Mouse (Mus musculus) megakaryocyte-erythroid progenitor cell, adult 5-6 weeks (primary cell): ENCODE data around the gene Vmn1r237. TPM values are rescaled to one million over a fixed set of nuclear protein-coding genes. Genes with fewer than 3 reads are reported as not detected.

Source experiments
- ATAC-seq: replicated peaks from 2 replicates; pipeline ENCODE4 v1.8.0; 2016; ENCODE audit warnings: mild to moderate bottlenecking, inconsistent platforms; ENCODE audit not compliant: severe bottlenecking, poor library complexity, low FRiP score, low TSS enrichment
- total RNA-seq, 2 experiments: library from RNA; stranded (forward) in 1 of 2; stranded (reverse) in 1 of 2; fragments of 200-1000, 215-1000 nt in 1 of 2; fragments of >200 nt in 1 of 2; fragmentation: Nextera tagmentation in 1 of 2; gene quantifications; 2 replicates each; pipeline ENCODE4 v1.2.3; 2014 to 2017

Gene Vmn1r237
- total RNA-seq (2014; fragmentation: Nextera tagmentation) (not detected in 2 replicates), total RNA-seq (2017) (not detected in 2 replicates)

DNA sequence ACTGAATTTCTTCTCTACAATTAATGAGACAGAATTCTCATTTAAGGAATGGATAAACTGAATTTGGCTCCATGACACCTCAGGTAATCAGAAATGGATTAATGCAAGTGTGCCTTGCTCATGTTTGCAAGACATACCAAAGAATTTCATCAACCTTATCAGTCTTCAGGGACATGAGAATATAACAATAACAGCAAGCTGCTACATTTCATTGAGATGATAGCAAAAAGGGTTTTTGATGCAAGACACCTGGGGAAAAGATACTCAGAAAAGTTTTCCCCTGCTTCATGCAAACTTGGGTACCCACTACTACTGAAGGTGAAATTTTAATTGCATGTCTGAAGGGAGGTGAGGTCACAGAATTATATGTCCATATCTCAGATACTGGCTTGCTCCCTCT is at the start of gene Vmn1r237:
Gene Vmn1r237 (plus strand): TSS at position 301 of the 400 bp plus-strand sequence.
- ATAC-seq = no peak

DNA sequence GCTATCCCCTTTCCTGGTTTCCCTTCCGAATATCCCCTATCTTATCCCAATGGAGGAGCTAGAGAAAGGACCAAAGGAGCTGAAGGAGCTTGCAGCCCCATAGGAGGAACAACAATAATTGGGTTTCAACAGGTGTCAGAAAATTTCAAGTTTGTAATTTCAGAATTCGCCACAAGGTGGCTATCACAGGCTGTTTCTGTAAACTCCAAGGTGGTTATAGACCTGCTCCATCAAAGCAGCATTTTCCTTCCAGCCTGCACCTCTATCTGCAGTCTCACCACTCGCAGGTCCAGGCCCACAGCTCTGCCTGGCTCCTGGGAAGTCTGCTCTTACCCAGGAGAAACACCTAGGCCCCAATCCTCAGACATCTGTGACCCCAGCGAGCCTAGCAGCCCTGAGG is 39.6 kb upstream of the Vmn1r237 start:
- ATAC-seq = peak; percentile 82

DNA sequence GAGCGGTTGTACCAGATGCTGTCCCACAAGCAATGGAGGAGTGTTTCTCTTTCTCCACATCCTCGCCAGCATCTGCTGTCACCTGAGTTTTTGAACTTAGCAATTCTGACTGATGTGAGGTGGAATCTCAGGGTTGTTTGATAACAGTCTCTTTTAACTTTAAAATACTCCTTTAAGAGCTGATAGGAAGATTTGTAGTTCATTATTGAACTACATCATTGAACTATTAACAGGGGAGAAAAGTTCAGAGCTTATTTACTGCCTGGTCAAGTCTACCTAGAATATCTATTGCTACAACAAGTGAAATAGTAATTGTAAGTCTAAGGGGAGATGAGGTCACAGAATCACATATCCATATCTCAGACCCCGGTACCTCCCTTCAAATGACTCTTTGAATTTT is 29.0 kb upstream of the Vmn1r237 start, which contains the start of gene Vmn1r236:
Gene Vmn1r236 (plus strand): TSS at position 301 of the 400 bp plus-strand sequence.
- no peak for ATAC-seq

DNA sequence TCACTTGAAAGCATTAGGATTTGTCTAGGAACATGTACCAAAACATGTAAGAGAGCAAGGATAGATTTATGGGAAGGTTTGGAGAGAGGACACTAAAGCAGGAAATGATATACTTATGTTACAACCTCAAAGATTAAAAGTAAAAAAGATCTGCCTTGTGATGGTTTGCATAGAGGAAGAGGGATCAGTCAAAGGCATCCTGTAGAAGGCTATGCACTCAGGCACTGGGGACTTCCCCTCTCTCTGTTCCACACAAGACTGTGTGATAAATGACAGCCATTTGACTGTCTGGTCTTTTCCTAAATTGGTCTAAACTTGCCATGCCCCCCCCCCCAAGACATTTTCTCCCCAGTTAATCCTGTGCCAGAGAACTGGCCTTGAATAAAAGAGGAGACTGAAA is 27.3 kb upstream of the Vmn1r237 start:
- no peak for ATAC-seq

DNA sequence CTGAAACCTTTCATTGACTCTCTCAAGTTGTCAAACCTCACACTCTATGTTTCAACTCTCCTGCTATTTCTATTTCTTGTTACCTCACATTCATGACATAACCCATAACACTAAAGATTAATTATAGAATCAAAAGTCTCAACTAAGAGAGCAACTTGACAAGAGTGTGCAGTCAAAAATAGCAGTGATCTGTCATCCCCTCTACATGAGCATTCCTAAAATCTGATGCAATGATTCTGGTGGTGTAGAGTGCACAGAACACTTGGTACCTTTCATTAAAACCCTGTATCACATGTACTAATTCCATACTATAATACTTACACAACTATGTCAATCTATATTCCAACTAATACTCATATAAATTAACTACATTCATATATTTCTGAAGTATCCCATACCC is 22.0 kb upstream of the Vmn1r237 start:
- no peak for ATAC-seq

Other genes starting within 250 kb of the Vmn1r237 start
- not detected in 2 replicates for gene Vmn1r234, start 85.8 kb upstream of the Vmn1r237 start, total RNA-seq (2014; fragmentation: Nextera tagmentation)
- not detected in 2 replicates for gene Vmn1r234, start 85.8 kb upstream of the Vmn1r237 start, total RNA-seq (2017)
- gene Vmn1r235, start 55.5 kb upstream of the Vmn1r237 start, total RNA-seq (2014; fragmentation: Nextera tagmentation) = not detected in 2 replicates
- not detected in 2 replicates for gene Vmn1r235, start 55.5 kb upstream of the Vmn1r237 start, total RNA-seq (2017)
- gene Vmn1r236, start 28.9 kb upstream of the Vmn1r237 start, total RNA-seq (2014; fragmentation: Nextera tagmentation) = not detected in 2 replicates
- not detected in 2 replicates for gene Vmn1r236, start 28.9 kb upstream of the Vmn1r237 start, total RNA-seq (2017)
- 3.8 and 4.5 TPM in 2 replicates for gene Zfp677, start 71.9 kb downstream of the Vmn1r237 start, total RNA-seq (2014; fragmentation: Nextera tagmentation)
- gene Zfp677, start 71.9 kb downstream of the Vmn1r237 start, total RNA-seq (2017) = 9.0 and 11.8 TPM in 2 replicates
- gene Zfp54, start 111.4 kb downstream of the Vmn1r237 start, total RNA-seq (2014; fragmentation: Nextera tagmentation) = 5.4 and 5.7 TPM in 2 replicates
- 4.9 and 6.8 TPM in 2 replicates for gene Zfp54, start 111.4 kb downstream of the Vmn1r237 start, total RNA-seq (2017)
- gene Zfp51, start 138.5 kb downstream of the Vmn1r237 start, total RNA-seq (2014; fragmentation: Nextera tagmentation) = 7.6 and 11.4 TPM in 2 replicates
- gene Zfp51, start 138.5 kb downstream of the Vmn1r237 start, total RNA-seq (2017) = 11.4 and 11.8 TPM in 2 replicates
- gene Zfp53, start 177.1 kb downstream of the Vmn1r237 start, total RNA-seq (2014; fragmentation: Nextera tagmentation) = 2.8 and 6.3 TPM in 2 replicates
- 3.6 and 6.2 TPM in 2 replicates for gene Zfp53, start 177.1 kb downstream of the Vmn1r237 start, total RNA-seq (2017)
- 9.9 and 12.8 TPM in 2 replicates for gene Zfp52, start 223.7 kb downstream of the Vmn1r237 start, total RNA-seq (2014; fragmentation: Nextera tagmentation)
- 16.9 and 29.6 TPM in 2 replicates for gene Zfp52, start 223.7 kb downstream of the Vmn1r237 start, total RNA-seq (2017)